Mouse (Mus musculus): Measurements from ENCODE around the gene Plekhh2. TPM values are rescaled to one million over a fixed set of nuclear protein-coding genes. Genes with fewer than 3 reads are reported as not detected.

Gene Plekhh2
- polyA plus RNA-seq, 1 experiment from 2014 or later: 9.5 TPM

DNA sequence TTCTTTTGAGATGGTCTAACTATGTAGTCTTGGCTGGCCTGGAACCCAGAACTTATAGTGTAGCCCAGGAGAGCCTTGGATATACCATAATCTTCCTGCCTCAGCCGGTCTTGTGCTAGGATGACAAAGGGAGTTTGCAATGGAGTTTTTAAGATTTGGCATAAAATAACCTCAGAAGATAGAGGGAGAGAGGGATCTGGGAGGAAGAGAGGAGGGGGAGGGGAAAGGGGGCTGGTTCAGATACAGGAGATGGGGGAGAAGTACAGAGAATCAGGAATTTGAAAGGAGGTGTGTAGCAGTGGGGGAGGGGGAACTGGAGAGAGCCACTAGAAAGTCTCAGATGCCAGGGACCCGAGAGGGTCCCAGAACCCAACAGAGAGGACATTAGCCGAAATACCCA, 7.7 kb downstream of the Plekhh2 start:
- Histone ChIP-seq H3K27ac (no peak overlapping the region), H3K27me3 (no peaks in the 10 kb centered on the region), H3K9ac (no peak overlapping the region), H3K4me1 (no peaks in the 10 kb centered on the region), H3K4me3 (no peak overlapping the region), H3K4me2 (no peak overlapping the region), H3K36me3 (no peaks in the 10 kb centered on the region), H3K9me3 (no peaks in the 10 kb centered on the region)
- no peak for ATAC-seq (ENCODE audit: insufficient number of reproducible peaks, low FRiP score, low TSS enrichment, low read depth)
- WGBS: 82% methylated on average over 3 of the region's 3 CpGs

GRCm38 (mm10) chr17:84520057-84520456, 8.4 kb downstream of the Plekhh2 start:
- H3K4me2 ChIP-seq: no peak overlapping the region
- H3K4me3 ChIP-seq: no peak overlapping the region
- no peaks in the 10 kb centered on the region for H3K9me3 ChIP-seq
- no peak for ATAC-seq (ENCODE audit: insufficient number of reproducible peaks, low FRiP score, low TSS enrichment, low read depth)
- H3K27ac ChIP-seq: no peak overlapping the region
- no peaks in the 10 kb centered on the region for H3K4me1 ChIP-seq
- H3K36me3 ChIP-seq: no peaks in the 10 kb centered on the region
- no peak overlapping the region for H3K9ac ChIP-seq
- H3K27me3 ChIP-seq: no peaks in the 10 kb centered on the region

GRCm38 (mm10) chr17:84529356-84529755, 17.7 kb downstream of the Plekhh2 start:
- ATAC-seq (ENCODE audit: insufficient number of reproducible peaks, low FRiP score, low TSS enrichment, low read depth): no peak
- H3K27me3 ChIP-seq: no peaks in the 10 kb centered on the region
- H3K27ac ChIP-seq: peak overlapping the region; percentile 70
- peaks cover 20% of the 10 kb centered on the region for H3K4me1 ChIP-seq
- H3K36me3 ChIP-seq: no peaks in the 10 kb centered on the region
- H3K4me2 ChIP-seq: no peak overlapping the region
- no peak overlapping the region for H3K9ac ChIP-seq
- 42% methylated on average over 4 of the region's 4 CpGs for WGBS
- H3K4me3 ChIP-seq: no peak overlapping the region
- no peaks in the 10 kb centered on the region for H3K9me3 ChIP-seq

DNA sequence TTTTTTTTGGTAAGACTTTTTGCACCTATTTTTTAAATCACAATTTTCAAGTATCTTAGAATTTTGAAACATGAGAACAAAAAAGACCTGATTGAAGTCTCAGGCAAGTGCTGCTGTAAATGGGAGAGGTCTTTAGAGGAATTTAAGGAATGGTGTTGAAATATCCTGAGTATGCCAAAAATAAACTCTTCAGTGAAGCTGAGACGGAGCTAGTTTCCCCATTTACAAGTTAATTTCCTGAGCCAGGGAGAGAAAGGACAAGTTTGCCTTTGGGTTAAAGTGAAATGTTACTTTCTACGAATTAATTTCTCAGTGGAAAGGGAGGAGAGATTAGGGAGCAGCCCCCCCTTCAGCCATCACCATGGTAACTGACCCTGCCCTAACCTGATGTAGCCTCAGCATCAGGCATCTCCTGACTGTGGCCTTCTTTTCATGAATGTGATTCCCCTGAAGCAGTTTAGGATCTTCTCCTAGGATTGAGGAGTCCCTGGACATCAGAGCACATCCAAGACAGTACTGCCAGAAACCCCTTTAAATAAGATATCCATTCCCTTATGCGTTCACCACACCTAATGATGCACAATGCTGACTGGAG, 18.6 kb downstream of the Plekhh2 start:
- Histone ChIP-seq H3K4me3 (no peak overlapping the region), H3K9me3 (no peaks in the 10 kb centered on the region), H3K36me3 (no peaks in the 10 kb centered on the region), H3K27me3 (no peaks in the 10 kb centered on the region), H3K4me2 (no peak overlapping the region), H3K4me1 (peaks cover 20% of the 10 kb centered on the region), H3K9ac (no peak overlapping the region), H3K27ac (peak overlapping the region; percentile 77)
- 27% methylated on average over 3 of the region's 3 CpGs for WGBS
- no peak for ATAC-seq (ENCODE audit: insufficient number of reproducible peaks, low FRiP score, low TSS enrichment, low read depth)

GRCm38 (mm10) chr17:84532909-84533499, 21.3 kb downstream of the Plekhh2 start:
- H3K27me3 ChIP-seq: no peaks in the 10 kb centered on the region
- H3K4me1 ChIP-seq: peaks cover 20% of the 10 kb centered on the region
- no peak overlapping the region for H3K4me3 ChIP-seq
- H3K9me3 ChIP-seq: no peaks in the 10 kb centered on the region
- H3K36me3 ChIP-seq: 0 out of 2 replicates have a peak, but pooled peaks cover 2% of the 10 kb centered on the region
- H3K9ac ChIP-seq: no peak overlapping the region
- 64% methylated on average over 8 of the region's 8 CpGs for WGBS
- H3K27ac ChIP-seq: no peak overlapping the region
- no peak for ATAC-seq (ENCODE audit: insufficient number of reproducible peaks, low FRiP score, low TSS enrichment, low read depth)
- H3K4me2 ChIP-seq: no peak overlapping the region

DNA sequence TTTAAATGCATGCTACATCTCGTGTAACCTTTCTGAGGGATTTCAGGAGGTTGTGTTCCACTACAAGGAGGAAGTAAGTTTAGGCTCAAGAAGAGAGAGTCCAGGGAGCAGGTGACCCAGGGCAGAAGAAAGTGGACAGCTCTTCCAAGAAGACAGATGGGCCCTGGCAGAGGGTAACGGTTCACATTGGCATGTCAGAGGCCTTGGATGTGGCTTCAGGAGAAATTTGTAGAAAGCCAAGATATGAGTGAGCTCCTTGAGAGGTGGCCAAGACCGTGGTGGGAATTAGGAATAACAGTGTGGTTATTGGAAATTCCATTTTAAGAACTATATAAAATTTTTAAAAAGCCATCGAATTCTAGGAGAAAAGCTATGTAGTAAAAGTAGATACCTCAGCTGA, 22.1 kb downstream of the Plekhh2 start:
- WGBS: 71% methylated on average over 4 of the region's 4 CpGs
- H3K4me1 ChIP-seq: peaks cover 20% of the 10 kb centered on the region
- H3K9me3 ChIP-seq: no peaks in the 10 kb centered on the region
- H3K4me2 ChIP-seq: no peak overlapping the region
- no peak overlapping the region for H3K27ac ChIP-seq
- no peak overlapping the region for H3K4me3 ChIP-seq
- H3K27me3 ChIP-seq: no peaks in the 10 kb centered on the region
- no peak for ATAC-seq (ENCODE audit: insufficient number of reproducible peaks, low FRiP score, low TSS enrichment, low read depth)
- no peak overlapping the region for H3K9ac ChIP-seq
- H3K36me3 ChIP-seq: 0 out of 2 replicates have a peak, but pooled peaks cover 2% of the 10 kb centered on the region

GRCm38 (mm10) chr17:84534632-84535031, 22.9 kb downstream of the Plekhh2 start:
- Histone ChIP-seq H3K4me3 (no peak overlapping the region), H3K9me3 (no peaks in the 10 kb centered on the region), H3K27ac (no peak overlapping the region), H3K9ac (no peak overlapping the region), H3K36me3 (0 out of 2 replicates have a peak, but pooled peaks cover 2% of the 10 kb centered on the region), H3K4me1 (peaks cover 14% of the 10 kb centered on the region), H3K4me2 (no peak overlapping the region), H3K27me3 (no peaks in the 10 kb centered on the region)
- WGBS: 68% methylated on average over 2 of the region's 2 CpGs
- no peak for ATAC-seq (ENCODE audit: insufficient number of reproducible peaks, low FRiP score, low TSS enrichment, low read depth)

DNA sequence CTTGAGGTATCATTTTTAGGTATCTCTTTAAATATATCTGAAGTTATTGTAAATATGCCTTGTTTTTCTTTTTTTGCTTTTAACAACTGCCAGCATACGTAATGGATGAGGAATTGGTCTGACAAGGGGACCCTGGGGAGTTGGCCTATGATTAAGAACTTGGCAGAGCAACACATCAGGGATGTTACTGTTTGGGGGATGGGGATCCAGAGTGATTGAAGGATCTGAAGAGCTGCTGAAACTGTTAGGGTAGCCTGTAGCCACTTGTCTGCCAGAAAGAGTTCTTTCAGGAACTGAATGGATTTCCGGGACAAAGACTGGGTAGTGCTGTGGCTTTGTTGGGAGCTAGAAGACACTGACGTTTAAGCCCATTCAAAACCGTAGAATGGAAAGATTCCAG, 23.5 kb downstream of the Plekhh2 start:
- no peak overlapping the region for H3K4me2 ChIP-seq

GRCm38 (mm10) chr17:84537301-84537700, 25.6 kb downstream of the Plekhh2 start:
- Histone ChIP-seq H3K27ac (no peak overlapping the region), H3K4me1 (0 out of 2 replicates have a peak, but pooled peaks cover 3% of the 10 kb centered on the region), H3K9ac (no peak overlapping the region), H3K27me3 (no peaks in the 10 kb centered on the region), H3K9me3 (no peaks in the 10 kb centered on the region), H3K36me3 (0 out of 2 replicates have a peak, but pooled peaks cover 2% of the 10 kb centered on the region), H3K4me3 (no peak overlapping the region), H3K4me2 (no peak overlapping the region)
- WGBS: 95% methylated on average over 6 of the region's 6 CpGs
- ATAC-seq (ENCODE audit: insufficient number of reproducible peaks, low FRiP score, low TSS enrichment, low read depth): no peak

More for the DNA sequence above, 23.5 kb downstream of the Plekhh2 start:
- Histone ChIP-seq H3K4me3 (no peak overlapping the region), H3K4me1 (peaks cover 11% of the 10 kb centered on the region), H3K27ac (no peak overlapping the region), H3K9me3 (no peaks in the 10 kb centered on the region), H3K27me3 (no peaks in the 10 kb centered on the region), H3K36me3 (0 out of 2 replicates have a peak, but pooled peaks cover 2% of the 10 kb centered on the region), H3K9ac (no peak overlapping the region)
- no peak for ATAC-seq (ENCODE audit: insufficient number of reproducible peaks, low FRiP score, low TSS enrichment, low read depth)
- WGBS: 82% methylated on average over 4 of the region's 4 CpGs

DNA sequence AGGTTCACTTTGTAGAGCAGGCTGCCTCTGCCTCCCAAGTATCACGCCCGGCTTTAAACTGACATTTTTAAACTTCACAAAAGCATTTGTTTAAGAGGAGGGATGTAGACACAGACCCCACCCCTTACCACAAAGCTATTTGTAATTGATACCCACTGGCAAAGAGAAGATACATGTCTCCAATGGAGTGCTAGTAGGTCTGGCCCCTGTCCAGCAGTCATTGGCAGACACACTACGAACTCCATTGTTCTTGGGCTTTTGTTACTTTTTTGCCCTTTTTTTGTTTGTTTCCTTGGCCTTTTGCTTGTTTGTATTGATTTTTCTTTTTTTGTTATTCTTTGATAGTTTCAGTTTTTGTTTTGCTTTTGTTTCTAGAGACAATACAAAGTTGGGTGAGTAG, 26.3 kb downstream of the Plekhh2 start:
- Histone ChIP-seq H3K4me1 (0 out of 2 replicates have a peak, but pooled peaks cover 3% of the 10 kb centered on the region), H3K27me3 (no peaks in the 10 kb centered on the region), H3K36me3 (0 out of 2 replicates have a peak, but pooled peaks cover 8% of the 10 kb centered on the region), H3K4me2 (no peak overlapping the region), H3K27ac (no peak overlapping the region), H3K9ac (no peak overlapping the region), H3K9me3 (no peaks in the 10 kb centered on the region), H3K4me3 (no peak overlapping the region)
- ATAC-seq (ENCODE audit: insufficient number of reproducible peaks, low FRiP score, low TSS enrichment, low read depth): no peak
- WGBS: 80% methylated on average over 3 of the region's 3 CpGs

- no peak overlapping the region for H3K27ac ChIP-seq
- H3K36me3 ChIP-seq: 0 out of 2 replicates have a peak, but pooled peaks cover 15% of the 10 kb centered on the region
- H3K27me3 ChIP-seq: no peaks in the 10 kb centered on the region
- 80% methylated on average over 8 of the region's 8 CpGs for WGBS
- no peak overlapping the region for H3K4me3 ChIP-seq
- H3K4me1 ChIP-seq: no peaks in the 10 kb centered on the region
- no peaks in the 10 kb centered on the region for H3K9me3 ChIP-seq
- H3K4me2 ChIP-seq: no peak overlapping the region
- no peak overlapping the region for H3K9ac ChIP-seq
- ATAC-seq (ENCODE audit: insufficient number of reproducible peaks, low FRiP score, low TSS enrichment, low read depth): no peak
These were observed 28.9 kb downstream of the Plekhh2 start for GRCm38 (mm10) chr17:84540603-84541002.
